ENCODE assay signal across 8 mouse cellular contexts in the genomic region with DNA sequence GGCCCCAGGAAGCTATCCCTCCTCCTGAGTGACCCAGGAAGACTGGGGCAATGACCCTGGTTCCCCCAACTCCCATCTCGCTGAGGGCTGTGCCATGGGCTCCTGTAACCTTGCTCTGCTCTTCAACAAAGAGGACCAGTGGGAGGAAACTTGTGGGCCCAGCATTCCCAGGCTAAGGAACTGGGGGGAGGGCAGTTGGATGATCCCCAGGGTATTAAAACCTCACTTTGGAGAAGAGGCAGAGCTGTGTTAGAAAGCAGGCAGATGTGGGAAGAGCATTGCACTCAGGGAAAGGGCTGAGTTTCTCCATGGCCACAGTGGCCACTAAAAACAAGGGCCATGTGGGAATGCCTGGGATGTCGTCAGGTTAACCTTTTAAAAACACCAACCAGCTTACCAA.
A peak's percentile ranks its signal among the peaks of the same experiment; 100 is the strongest.
DNase-seq lines count a peak whose midpoint lies in the region; ATAC-seq and TF ChIP-seq lines count a peak whose summit lies in the region.

No protein-coding gene starts in this region.

- TF ChIP-seq POLR2A in cerebellum, adult 2 months (IDR thresholded peaks at IDR 0.05; ENCODE audit: borderline replicate concordance, insufficient read depth, low read length): no peak

- 46% methylated on average over 2 of the region's 2 CpGs for WGBS in cerebellum, adult 2 months
- WGBS in heart, embryonic 16.5 days: 57% methylated on average over 2 of the region's 2 CpGs
- 58% methylated on average over 2 of the region's 2 CpGs for WGBS in liver, embryonic 15.5 days (ENCODE audit: insufficient replicate concordance)

- H3K4me1 ChIP-seq in cerebellum, adult 2 months (ENCODE audit: control insufficient read depth, insufficient read depth, low read length): peaks cover 69% of the 10 kb centered on the region
- peaks cover 86% of the 10 kb centered on the region for H3K4me1 ChIP-seq in E14TG2a.4 (replicated peaks; ENCODE audit: low read depth, low read length)
- peaks cover 56% of the 10 kb centered on the region for H3K4me1 ChIP-seq in heart, embryonic 16.5 days (ENCODE audit: control insufficient read depth, insufficient read depth, low read length)
- H3K4me1 ChIP-seq in liver, embryonic 15.5 days (replicated peaks): peaks cover 38% of the 10 kb centered on the region

- intact Hi-C loops in left cerebral cortex, postnatal 4 days (cut with DNase I): no loop called here

- H3K27ac ChIP-seq in cerebellum, adult 2 months (ENCODE audit: insufficient read depth, low read length): peak overlapping the region; percentile 67
- H3K27ac ChIP-seq in heart, embryonic 16.5 days (ENCODE audit: low read length): peak overlapping the region; percentile 97
- H3K27ac ChIP-seq in liver, embryonic 15.5 days (replicated peaks): peak overlapping the region; percentile 34; the same call in 1 of the 2 replicates

- no peak for ATAC-seq in heart, embryonic 16.5 days (replicated peaks; ENCODE audit: extremely low read depth, insufficient read depth, low FRiP score)
- ATAC-seq in liver, embryonic 15.5 days (ENCODE audit: insufficient read depth): no peak

- DNase-seq in cerebellum, adult 2 months: no peak
- no peak for DNase-seq in cerebellum, adult 9-11 months
- no peak for DNase-seq in left cerebral cortex, adult 8-10 months (ENCODE audit: low spot score in 2 of 2)
- no peak for DNase-seq in left cerebral cortex, postnatal 4 days
- DNase-seq in adrenal gland, postnatal 10 days: no peak

- H3K27me3 ChIP-seq in cerebellum, adult 2 months (ENCODE audit: control insufficient read depth, insufficient read depth, low read length): no peaks in the 10 kb centered on the region
- H3K27me3 ChIP-seq in E14TG2a.4 (ENCODE audit: insufficient read depth, low read length): peaks cover 48% of the 10 kb centered on the region
- H3K27me3 ChIP-seq in heart, embryonic 16.5 days (ENCODE audit: control insufficient read depth, insufficient read depth, low read length): no peaks in the 10 kb centered on the region
- H3K27me3 ChIP-seq in liver, embryonic 15.5 days: no peaks in the 10 kb centered on the region

- H3K4me3 ChIP-seq in cerebellum, adult 2 months (replicated peaks; ENCODE audit: insufficient read depth, low read depth, low read length): no peak overlapping the region
- H3K4me3 ChIP-seq in E14TG2a.4 (replicated peaks; ENCODE audit: low read length): 0 out of 2 replicates have a peak overlapping the region, but pooled peaks have one; percentile 26
- no peak overlapping the region for H3K4me3 ChIP-seq in heart, embryonic 16.5 days (ENCODE audit: low read length)
- H3K4me3 ChIP-seq in liver, embryonic 15.5 days (replicated peaks): no peak overlapping the region

- H3K4me2 ChIP-seq in heart, embryonic 16.5 days (ENCODE audit: low read depth, low read length): peak overlapping the region; percentile 47
- H3K4me2 ChIP-seq in liver, embryonic 15.5 days: no peak overlapping the region

- no peaks in the 10 kb centered on the region for H3K36me3 ChIP-seq in E14TG2a.4 (ENCODE audit: insufficient read depth, low read length)
- peaks cover 3% of the 10 kb centered on the region; the same call in 1 of the 2 replicates for H3K36me3 ChIP-seq in heart, embryonic 16.5 days (ENCODE audit: control insufficient read depth, insufficient read depth)
- 0 out of 2 replicates have a peak, but pooled peaks cover 6% of the 10 kb centered on the region for H3K36me3 ChIP-seq in liver, embryonic 15.5 days (replicated peaks)

- H3K9ac ChIP-seq in heart, embryonic 16.5 days (ENCODE audit: low read length): peak overlapping the region; percentile 74
- no peak overlapping the region for H3K9ac ChIP-seq in liver, embryonic 15.5 days

- H3K9me3 ChIP-seq in E14TG2a.4 (ENCODE audit: low read length): no peaks in the 10 kb centered on the region
- H3K9me3 ChIP-seq in heart, embryonic 16.5 days (replicated peaks; ENCODE audit: control insufficient read depth, low read length): no peaks in the 10 kb centered on the region
- no peaks in the 10 kb centered on the region for H3K9me3 ChIP-seq in liver, embryonic 15.5 days (replicated peaks)

- no peak for TF ChIP-seq CTCF in cerebellum, adult 2 months (IDR thresholded peaks at IDR 0.05; ENCODE audit: borderline replicate concordance, insufficient read depth, low read depth, low read length)
- TF ChIP-seq CTCF in E14TG2a.4 (conservative IDR thresholded peaks at IDR 0.05; ENCODE audit: low read length): no peak

Comparison
In these comparisons a context has a peak if more than half of its experiments do, and no peak if none do; other contexts are left out.
1. H3K27ac ChIP-seq: peak in every context shown above with its lines; median percentile 97 in heart, embryonic 16.5 days; 67 in cerebellum, adult 2 months; 34 in liver, embryonic 15.5 days.